Mouse (Mus musculus) brain, embryonic 14.5 days (tissue): ENCODE results near the gene Vps13d.

Experiments
- CTCF ChIP-seq: fragments of 200-500 bp; IDR thresholded peaks from 2 replicates; pipeline ENCODE4 v1.5.1; 2012; ENCODE audit warnings: inconsistent platforms, mild to moderate bottlenecking, moderate library complexity, borderline replicate concordance; ENCODE audit not compliant: insufficient read depth, insufficient read length; ENCODE audit errors: extremely low read depth
- POLR2A ChIP-seq: fragments of 200-500 bp; IDR thresholded peaks from 2 replicates; pipeline ENCODE4 v1.6.1; 2012; ENCODE audit warnings: mild to moderate bottlenecking, inconsistent platforms, borderline replicate concordance; ENCODE audit not compliant: poor library complexity, insufficient read depth, insufficient read length, severe bottlenecking; ENCODE audit errors: extremely low read depth

DNA sequence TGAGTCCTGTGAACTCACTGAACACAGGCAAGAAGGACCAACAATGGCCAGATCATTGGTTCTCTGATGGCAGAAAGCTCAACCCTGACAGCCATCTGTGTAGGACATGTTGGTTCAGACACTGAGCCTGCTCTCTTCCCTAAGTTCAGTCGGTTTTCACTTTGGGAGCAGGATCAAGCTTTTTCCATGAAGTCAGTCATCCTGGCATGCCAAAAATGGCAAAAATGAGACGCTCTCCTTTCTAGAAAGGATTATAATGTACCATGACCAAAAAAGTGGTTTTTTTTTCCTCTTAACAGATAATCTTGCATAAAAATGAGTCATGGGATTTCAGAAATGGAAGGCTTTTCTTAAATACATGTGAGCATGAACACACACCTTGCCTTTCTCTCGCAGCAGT, 183.6 kb downstream of the Vps13d start:
- TF ChIP-seq CTCF (no peak), POLR2A (no peak)
